Mouse (Mus musculus) left cerebral cortex, adult 2 months (tissue): ENCODE data around the gene Spag6. TPM values are rescaled to one million over a fixed set of nuclear protein-coding genes. Genes with fewer than 3 reads are reported as not detected.
A peak's percentile ranks its signal among the peaks of the same experiment; 100 is the strongest.

Experiments
- DNase-seq, 2 experiments: peaks; one replicate each; pipeline ENCODE4 v3.0.0; 2021 to 2022; ENCODE audit warnings: low spot score in 2 of 2, mixed read lengths in 1 of 2; ENCODE audit errors: extremely low spot score in 1 of 2
- H3K27ac ChIP-seq: fragments of 200-600 bp; 2 replicates; pipeline ENCODE4 v1.8.1; 2022
- H3K4me3 ChIP-seq: fragments of 200-600 bp; 2 replicates; pipeline ENCODE4 v1.8.1; 2022
- CTCF ChIP-seq: fragments of 200-600 bp; IDR thresholded peaks from 2 replicates; pipeline ENCODE4 v1.8.1; 2022; ENCODE audit warnings: antibody characterized with exemption, mild to moderate bottlenecking, moderate library complexity
- intact Hi-C: fragments of 180-260 bp; cut with DNase I; formaldehyde crosslinking; loops from one replicate; pipeline ENCODE4 v1.15.1; 2025
- long read RNA-seq, 2 experiments: library from polyadenylated mRNA; stranded (forward); transcript quantifications; one replicate each; pipeline ENCODE4 v2.0.0; 2021; ENCODE audit warnings: borderline mapping rate in 2 of 2
- total RNA-seq, 2 experiments: library from RNA; stranded (reverse); gene quantifications; 2 replicates each; pipeline ENCODE4 v1.2.3; 2021

The Spag6 gene
- 1 to 10 TPM; 8.9 TPM for total RNA-seq
- long read RNA-seq, experiment 1, partial matches to known transcripts, result 1 of 4 reads
- long read RNA-seq, experiment 1, other reads (novel, unspliced or antisense), result 2 of 4 reads
- long read RNA-seq, experiment 2, partial matches to known transcripts, result 1 of 2 reads
- long read RNA-seq, experiment 2, other reads (novel, unspliced or antisense), result 0 of 2 reads

GRCm38 (mm10) chr2:18693871-18694610, at the start of gene Spag6:
Gene Spag6, plus strand, starts transcription at chr2:18694032.
- Histone ChIP-seq H3K4me3 (peak within 1 kb of the TSS; percentile 74), H3K27ac (peak within 1 kb of the TSS; percentile 98)
- intact Hi-C loops, result loop anchor here (2.0 to 10.0 kb wide), 6 partner anchors 73 to 751 kb away; partner anchors contain the start of genes 4930426L09Rik, Pip4k2a, Ptf1a and Skida1
- peak; percentile 56 to 68 for DNase-seq
- TF ChIP-seq CTCF, result no peak; the same call in 1 of the 2 replicates

DNA sequence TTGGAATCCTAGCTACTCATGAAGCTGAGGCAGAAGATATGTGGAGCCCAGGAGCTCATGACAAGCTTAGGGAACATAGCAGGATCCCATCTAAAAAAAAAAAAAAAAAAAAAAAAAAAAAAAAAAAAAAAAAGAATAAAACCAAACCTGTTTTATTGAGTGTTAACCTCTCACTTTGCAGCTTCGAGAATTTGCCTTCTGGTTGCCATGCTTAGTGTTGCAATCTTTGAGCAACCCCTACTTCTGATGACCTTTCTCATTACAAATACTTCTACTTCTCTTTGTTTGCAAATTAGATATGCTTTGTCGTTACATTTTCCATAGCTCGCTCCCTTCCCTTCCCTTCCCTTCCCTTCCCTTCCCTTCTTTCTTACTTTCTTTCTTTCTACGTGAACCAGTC, 45.3 kb upstream of the Spag6 start:
- TF ChIP-seq CTCF, result no peak
- no peak for DNase-seq

GRCm38 (mm10) chr2:18654821-18655220, 39.0 kb upstream of the Spag6 start:
- no peak overlapping the region for H3K4me3 ChIP-seq
- DNase-seq, result no peak
- TF ChIP-seq CTCF, result no peak
- no peak overlapping the region for H3K27ac ChIP-seq
- intact Hi-C loops, result no loop called here

More for the DNA sequence above, 45.3 kb upstream of the Spag6 start:
- no peak overlapping the region for H3K4me3 ChIP-seq
- intact Hi-C loops, result no loop called here
- H3K27ac ChIP-seq, result no peak overlapping the region

DNA sequence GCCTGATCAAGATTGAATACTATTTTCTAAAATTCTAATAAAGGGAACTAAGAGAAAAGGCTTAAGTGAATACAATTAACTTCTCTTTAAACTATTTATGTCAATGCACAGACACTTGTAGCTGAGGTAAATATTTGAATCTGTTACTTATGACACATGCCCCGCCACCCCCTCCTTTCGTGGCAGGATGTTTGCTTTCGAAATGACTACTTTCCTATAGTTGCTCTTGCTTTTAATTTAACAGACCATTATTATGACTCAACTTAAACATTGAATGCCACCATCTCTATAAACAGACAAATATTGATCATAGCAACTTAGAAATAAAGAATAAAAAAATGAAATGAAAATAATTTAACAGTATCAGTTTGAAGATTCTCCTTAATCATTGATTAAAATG, 29.8 kb upstream of the Spag6 start:
- intact Hi-C loops, result no loop called here
- Histone ChIP-seq H3K27ac (no peak overlapping the region), H3K4me3 (no peak overlapping the region)
- no peak for DNase-seq
- TF ChIP-seq CTCF, result no peak

DNA sequence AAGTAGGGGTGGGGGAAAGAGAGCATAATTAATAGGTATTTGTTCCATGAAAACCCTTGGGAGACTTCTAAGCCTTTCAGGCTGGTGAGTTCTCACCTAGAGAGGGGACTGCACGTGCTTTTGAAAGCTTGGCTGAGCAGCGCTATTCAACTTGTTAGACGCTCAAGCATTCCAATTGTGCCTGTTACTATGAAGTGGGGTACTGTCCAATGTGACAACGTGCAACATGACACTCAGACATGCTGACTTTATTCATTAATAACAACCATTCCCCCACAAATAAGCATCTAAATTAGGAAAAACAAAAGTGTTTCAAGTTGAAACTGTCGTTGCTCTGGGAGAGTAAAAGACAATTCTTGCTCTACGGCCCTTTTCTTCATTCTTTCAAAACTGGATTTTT, 22.8 kb upstream of the Spag6 start:
- no peak overlapping the region for H3K4me3 ChIP-seq
- intact Hi-C loops, result loop anchor here (5.0 to 10.0 kb wide), 4 partner anchors 59 to 984 kb away; partner anchors contain the start of gene Otud1
- no peak for DNase-seq
- H3K27ac ChIP-seq, result no peak overlapping the region
- TF ChIP-seq CTCF, result no peak

- intact Hi-C loops, result loop anchor here (1.0 to 10.0 kb wide), 5 partner anchors 60 to 983 kb away; partner anchors contain the start of genes Dnajc1 and Otud1
- DNase-seq, result peak; percentile 96 to 99
These were observed 21.6 kb upstream of the Spag6 start, which contains the start of gene Commd3 for GRCm38 (mm10) chr2:18672133-18672765. Gene Commd3, plus strand, starts transcription at chr2:18672384.

DNA sequence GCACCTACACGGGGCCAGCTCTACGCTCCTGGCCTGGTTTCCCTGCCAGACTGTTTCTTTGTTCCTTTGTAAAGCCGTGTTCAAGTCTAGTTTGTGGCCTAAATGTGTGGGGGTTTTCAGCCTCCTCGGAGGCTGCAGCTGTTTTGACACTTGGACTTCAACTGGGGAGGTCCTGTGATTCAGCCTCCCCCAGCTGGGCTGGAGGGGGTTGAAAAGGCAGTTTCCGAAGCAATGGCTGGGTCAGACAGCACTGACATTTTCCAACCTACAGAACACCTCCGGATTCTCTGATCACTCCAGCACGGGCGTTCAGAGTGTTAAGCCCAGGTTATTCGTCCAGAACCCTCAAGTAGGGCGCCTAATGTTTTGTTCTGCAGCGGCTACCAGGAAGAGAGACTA, 21.1 kb upstream of the Spag6 start:
- DNase-seq, result no peak
- H3K4me3 ChIP-seq, result peak overlapping the region; percentile 77
- H3K27ac ChIP-seq, result peak overlapping the region; percentile 98
- intact Hi-C loops, result loop anchor here (1.0 to 10.0 kb wide), 5 partner anchors 60 to 982 kb away; partner anchors contain the start of genes Dnajc1 and Otud1
- TF ChIP-seq CTCF, result no peak

More at GRCm38 (mm10) chr2:18672133-18672765, 21.6 kb upstream of the Spag6 start, which contains the start of gene Commd3:
- no peak for TF ChIP-seq CTCF
- H3K27ac ChIP-seq, result peak within 1 kb of the TSS; percentile 98
- H3K4me3 ChIP-seq, result peak within 1 kb of the TSS; percentile 77

DNA sequence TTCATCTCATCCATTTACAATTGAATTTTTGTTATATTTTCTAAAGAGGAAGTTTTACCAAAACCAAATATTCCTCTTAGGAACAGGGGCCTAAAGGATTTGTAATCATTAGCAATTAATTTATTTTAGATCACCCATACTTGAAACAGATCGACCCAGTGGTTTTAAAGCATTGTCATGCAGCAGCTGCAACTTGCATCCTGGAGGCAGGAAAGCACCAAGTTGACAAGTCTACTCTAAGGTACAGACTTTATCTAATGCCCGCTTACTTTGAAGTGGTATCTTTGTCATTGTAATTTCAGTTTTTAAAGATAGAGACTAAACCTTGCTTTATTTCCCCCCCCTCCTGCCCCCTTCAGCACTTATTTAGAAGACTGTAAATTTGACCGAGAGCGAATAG, 20.1 kb upstream of the Spag6 start:
- no peak overlapping the region for H3K4me3 ChIP-seq
- TF ChIP-seq CTCF, result no peak
- intact Hi-C loops, result loop anchor here (5.0 to 10.0 kb wide), 4 partner anchors 61 to 981 kb away; partner anchors contain the start of gene Otud1
- no peak for DNase-seq
- H3K27ac ChIP-seq, result no peak overlapping the region

- no peak for TF ChIP-seq CTCF
- intact Hi-C loops, result loop anchor here (5.0 to 10.0 kb wide), 4 partner anchors 62 to 980 kb away; partner anchors contain the start of gene Otud1
- no peak for DNase-seq
- no peak overlapping the region for H3K27ac ChIP-seq
- no peak overlapping the region for H3K4me3 ChIP-seq
These were observed 19.5 kb upstream of the Spag6 start for GRCm38 (mm10) chr2:18674193-18674902.

- intact Hi-C loops, result loop anchor here (2.0 to 10.0 kb wide), 9 partner anchors 15 to 979 kb away; partner anchors contain the start of genes 4930426L09Rik, Otud1 and Pip4k2a
- peak overlapping the region; percentile 81 for H3K27ac ChIP-seq
- no peak for DNase-seq
- no peak for TF ChIP-seq CTCF
- H3K4me3 ChIP-seq, result peak overlapping the region; percentile 80
These were observed 18.0 kb upstream of the Spag6 start for GRCm38 (mm10) chr2:18675681-18676456.
